Mouse (Mus musculus) adipocyte (in vitro differentiated cells): ENCODE measurements around the gene Zfp954.
A peak's percentile ranks its signal among the peaks of the same experiment; 100 is the strongest.
"Not testable (repeated sequence)": the region's sequence is repeated elsewhere in the genome, so short reads cannot be mapped to it uniquely, and the experiment has no call there.

Experiments
- DNase-seq: peaks from one replicate; pipeline ENCODE4 v3.0.0-alpha.2; 2016; ENCODE audit warnings: low spot score

The Zfp954 gene

GRCm38 (mm10) chr7:7120921-7121601 lies at the start of gene Zfp954:
Gene Zfp954, minus strand, starts transcription at chr7:7121488.
- peak; percentile 93 for DNase-seq

GRCm38 (mm10) chr7:7145991-7146608 lies 24.8 kb upstream of the Zfp954 start:
- DNase-seq = no peak

- no peak for DNase-seq
Observed at GRCm38 (mm10) chr7:7144215-7144614, 22.9 kb upstream of the Zfp954 start.

- DNase-seq = peak; percentile 15
Observed at GRCm38 (mm10) chr7:7136379-7136866, 15.1 kb upstream of the Zfp954 start, which contains the start of gene Zfp773. Gene Zfp773, minus strand, starts transcription at chr7:7136755.

- DNase-seq = no peak
Observed at GRCm38 (mm10) chr7:7132751-7133150, 11.5 kb upstream of the Zfp954 start.

DNA sequence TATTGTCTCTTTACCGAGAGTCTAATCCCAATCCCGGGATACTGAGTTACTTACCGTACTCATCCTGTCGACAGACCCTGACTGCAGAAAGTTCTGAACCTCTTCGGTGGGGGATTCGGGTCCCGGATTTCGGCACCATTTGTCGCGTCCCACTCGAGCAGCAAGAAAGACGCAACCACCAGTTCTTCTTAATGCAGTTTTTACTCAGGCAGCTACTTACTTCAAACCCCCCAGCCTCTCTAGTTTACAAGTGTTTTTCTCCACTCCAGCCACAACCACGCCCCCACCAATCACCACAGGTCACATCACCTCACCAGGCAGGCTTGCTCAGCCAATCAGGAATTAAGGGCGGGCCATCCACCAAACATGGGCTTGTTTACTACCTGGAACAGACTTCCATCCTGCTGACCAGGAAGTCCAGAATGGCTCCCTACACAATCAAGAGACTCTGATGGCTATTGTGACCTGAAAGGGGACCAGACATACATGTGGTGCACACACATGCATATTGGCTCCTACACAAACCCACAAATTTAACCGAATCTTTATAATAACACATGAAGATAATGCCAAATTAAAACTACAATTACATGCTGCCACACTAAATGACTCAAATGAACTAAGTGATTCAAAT lies 9.3 kb upstream of the Zfp954 start:
- DNase-seq = not testable (repeated sequence)

GRCm38 (mm10) chr7:7121602-7121980 lies 303 bp upstream of the Zfp954 start:
- DNase-seq = no peak

DNA sequence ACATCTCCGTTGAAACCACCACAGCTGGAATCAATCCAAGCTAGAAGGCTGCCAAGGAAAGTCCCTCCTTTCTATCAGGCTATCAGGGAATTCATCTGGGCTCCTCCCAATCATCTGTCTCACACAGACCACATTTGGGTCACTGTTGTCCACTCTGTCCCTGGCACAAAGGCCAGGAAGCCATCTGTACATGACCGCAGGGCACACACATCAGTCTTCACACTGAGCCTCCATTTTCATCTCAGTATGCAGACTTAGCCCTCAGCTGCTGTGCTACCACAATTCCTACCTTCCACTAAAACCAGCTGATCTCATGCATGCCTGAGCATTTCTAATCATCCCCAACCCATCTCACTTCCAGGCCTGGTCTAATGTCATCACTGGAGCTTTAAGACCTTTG lies 2.8 kb downstream of the Zfp954 start:
- no peak for DNase-seq

GRCm38 (mm10) chr7:7108501-7108900 lies 12.8 kb downstream of the Zfp954 start:
- DNase-seq = no peak
